Mouse (Mus musculus): ENCODE data around the gene Slc12a5.

- TF ChIP-seq POLR2A (IDR thresholded peaks at IDR 0.05; ENCODE audit: borderline replicate concordance, insufficient read depth, low read length) (no peak), CTCF (IDR thresholded peaks at IDR 0.05; ENCODE audit: borderline replicate concordance, insufficient read depth, low read depth, low read length) (peak; percentile 31; the same call in 1 of the 2 replicates)
Measured at GRCm38 (mm10) chr2:164967193-164967592, 6.6 kb downstream of the Slc12a5 start.

Measured in cerebellum, adult 2 months (tissue).